Mouse (Mus musculus) liver, embryonic 14.5 days (tissue): ENCODE results near the gene Chd4.

Source experiments
- CTCF ChIP-seq: IDR thresholded peaks from 2 replicates; pipeline ENCODE4 v1.5.1; 2016; ENCODE audit warnings: antibody characterized with exemption, low read depth, control low read depth
- EP300 ChIP-seq: IDR thresholded peaks from 2 replicates; pipeline ENCODE4 v1.6.1; 2016; ENCODE audit warnings: antibody characterized with exemption, low read depth

DNA sequence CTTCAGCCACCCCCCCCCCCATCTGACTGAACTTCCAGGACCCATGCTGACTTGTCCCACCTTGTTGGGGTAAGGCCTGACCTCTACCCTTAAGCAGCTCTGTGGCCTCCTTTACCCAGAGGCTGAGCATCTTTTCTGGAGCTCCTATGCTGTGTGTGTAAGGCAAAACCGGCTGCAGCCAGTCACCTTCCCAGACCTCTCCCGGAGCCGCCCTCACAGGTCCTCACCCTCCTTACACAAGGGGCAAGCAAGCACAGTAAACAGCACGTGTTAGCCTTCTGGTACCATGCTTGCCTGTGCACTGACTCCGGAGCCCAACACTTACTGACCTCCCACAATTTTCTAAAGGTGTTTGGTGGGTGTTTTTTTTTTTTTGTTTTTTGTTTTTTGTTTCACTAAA is 79.7 kb downstream of the Chd4 start:
- TF ChIP-seq EP300 (no peak), CTCF (no peak)
